Mouse (Mus musculus) lung, adult 2 months (tissue): ENCODE measurements at regions not wholly inside any gene's neighbourhood (a gene's known extent, or its start where the extent isn't known, plus 50 kb on each side); places are given as distances from the start of the nearest gene placed in this dataset.

Experiments used
- CTCF ChIP-seq: fragments of 200-500 bp; IDR thresholded peaks from 2 replicates; pipeline ENCODE4 v1.5.1; 2011; ENCODE audit warnings: mild to moderate bottlenecking, low read length, control low read depth; ENCODE audit not compliant: insufficient read depth
- POLR2A ChIP-seq: fragments of 200-500 bp; IDR thresholded peaks from 2 replicates; pipeline ENCODE4 v1.6.1; 2011; ENCODE audit warnings: low read depth, mild to moderate bottlenecking, control low read depth, low read length, borderline replicate concordance; ENCODE audit errors: extremely low read depth

- TF ChIP-seq CTCF = no peak
- TF ChIP-seq POLR2A = no peak
Measured at GRCm38 (mm10) chr5:73823421-73823820, 172.2 kb downstream of the Spata18 start.
